Mouse (Mus musculus): ENCODE measurements around the gene Foxn1. TPM values are rescaled to one million over a fixed set of nuclear protein-coding genes. Genes with fewer than 3 reads are reported as not detected.

Foxn1 gene
- polyA plus RNA-seq, 1 experiment from 2014 or later, result not detected

- H3K27ac ChIP-seq (ENCODE audit: low read depth), result no peak overlapping the region
- peaks cover 93% of the 10 kb centered on the region for H3K36me3 ChIP-seq (ENCODE audit: insufficient read depth)
- H3K9me3 ChIP-seq (ENCODE audit: low read depth, low read length), result no peaks in the 10 kb centered on the region
- DNase-seq (no peak), ATAC-seq (ENCODE audit: insufficient read depth) (no peak)
- peaks cover 7% of the 10 kb centered on the region; the same call in 1 of the 2 replicates for H3K4me1 ChIP-seq (ENCODE audit: insufficient read depth)
- 89% methylated on average over 2 of the region's 2 CpGs for WGBS
- H3K4me2 ChIP-seq, result no peak overlapping the region
- TF ChIP-seq CTCF (IDR thresholded peaks at IDR 0.05; ENCODE audit: low read depth), result no peak
- no peak overlapping the region for H3K4me3 ChIP-seq (ENCODE audit: low read depth, low read length)
- H3K9ac ChIP-seq, result no peak overlapping the region
- H3K27me3 ChIP-seq (ENCODE audit: insufficient read depth, low read length), result no peaks in the 10 kb centered on the region
These were observed 67.9 kb downstream of the Foxn1 start for GRCm38 (mm10) chr11:78318411-78318810.

- no peak for TF ChIP-seq CTCF (IDR thresholded peaks at IDR 0.05; ENCODE audit: low read depth)
- Histone ChIP-seq H3K4me1 (ENCODE audit: insufficient read depth) (no peaks in the 10 kb centered on the region), H3K4me2 (no peak overlapping the region), H3K4me3 (ENCODE audit: low read depth, low read length) (no peak overlapping the region), H3K9ac (no peak overlapping the region), H3K27ac (ENCODE audit: low read depth) (no peak overlapping the region), H3K36me3 (ENCODE audit: insufficient read depth) (peaks cover 92% of the 10 kb centered on the region), H3K9me3 (ENCODE audit: low read depth, low read length) (no peaks in the 10 kb centered on the region), H3K27me3 (ENCODE audit: insufficient read depth, low read length) (no peaks in the 10 kb centered on the region)
- DNase-seq, result no peak
- 95% methylated on average over 2 of the region's 2 CpGs for WGBS
- no peak for ATAC-seq (ENCODE audit: insufficient read depth)
These were observed 72.7 kb downstream of the Foxn1 start for GRCm38 (mm10) chr11:78313662-78314061.

GRCm38 (mm10) chr11:78310861-78311511, 75.4 kb downstream of the Foxn1 start:
- Histone ChIP-seq H3K4me2 (no peak overlapping the region), H3K4me1 (ENCODE audit: insufficient read depth) (no peaks in the 10 kb centered on the region), H3K27ac (ENCODE audit: low read depth) (no peak overlapping the region), H3K4me3 (ENCODE audit: low read depth, low read length) (no peak overlapping the region), H3K9ac (no peak overlapping the region), H3K27me3 (ENCODE audit: insufficient read depth, low read length) (no peaks in the 10 kb centered on the region), H3K9me3 (ENCODE audit: low read depth, low read length) (no peaks in the 10 kb centered on the region), H3K36me3 (ENCODE audit: insufficient read depth) (peaks cover 87% of the 10 kb centered on the region)
- DNase-seq (no peak), ATAC-seq (ENCODE audit: insufficient read depth) (no peak)
- WGBS, result 86% methylated on average over 8 of the region's 8 CpGs
- no peak for TF ChIP-seq CTCF (IDR thresholded peaks at IDR 0.05; ENCODE audit: low read depth)

Other genes starting within 250 kb of the Foxn1 start
- 73.8 and 75.6 TPM in 2 replicates for gene Traf4, start 221.0 kb downstream of the Foxn1 start, polyA plus RNA-seq (2014; fragmentation: Nextera tagmentation; extraction: Ambion mirVana)
- 15.3 and 17.2 TPM in 2 replicates for gene Nek8, start 209.9 kb downstream of the Foxn1 start, polyA plus RNA-seq (2014; fragmentation: Nextera tagmentation; extraction: Ambion mirVana)
- gene Tlcd1, start 209.8 kb downstream of the Foxn1 start, polyA plus RNA-seq (2014; fragmentation: Nextera tagmentation; extraction: Ambion mirVana), result 19.2 and 21.6 TPM in 2 replicates
- gene Rpl23a, start 203.0 kb downstream of the Foxn1 start, polyA plus RNA-seq (2014; fragmentation: Nextera tagmentation; extraction: Ambion mirVana), result 1,638 and 1,710 TPM in 2 replicates
- 140 TPM in 2 replicates for gene Rab34, start 198.1 kb downstream of the Foxn1 start, polyA plus RNA-seq (2014; fragmentation: Nextera tagmentation; extraction: Ambion mirVana)
- gene Proca1, start 193.2 kb downstream of the Foxn1 start, polyA plus RNA-seq (2014; fragmentation: Nextera tagmentation; extraction: Ambion mirVana), result 2.8 TPM in 2 replicates
- gene Sdf2, start 140.8 kb downstream of the Foxn1 start, polyA plus RNA-seq (2014; fragmentation: Nextera tagmentation; extraction: Ambion mirVana), result 72.6 and 76.7 TPM in 2 replicates
- 25.8 and 27.9 TPM in 2 replicates for gene Supt6, start 140.6 kb downstream of the Foxn1 start, polyA plus RNA-seq (2014; fragmentation: Nextera tagmentation; extraction: Ambion mirVana)
- gene 2610507B11Rik, start 124.8 kb downstream of the Foxn1 start, polyA plus RNA-seq (2014; fragmentation: Nextera tagmentation; extraction: Ambion mirVana), result 71.2 and 76.8 TPM in 2 replicates
- 0.45 and 0.66 TPM in 2 replicates for gene BC030499, start 95.7 kb downstream of the Foxn1 start, polyA plus RNA-seq (2014; fragmentation: Nextera tagmentation; extraction: Ambion mirVana)
- gene Spag5, start 85.0 kb downstream of the Foxn1 start, polyA plus RNA-seq (2014; fragmentation: Nextera tagmentation; extraction: Ambion mirVana), result 54.2 and 59.8 TPM in 2 replicates
- 4.4 and 5.0 TPM in 2 replicates for gene Aldoc, start 63.6 kb downstream of the Foxn1 start, polyA plus RNA-seq (2014; fragmentation: Nextera tagmentation; extraction: Ambion mirVana)
- gene Pigs, start 58.1 kb downstream of the Foxn1 start, polyA plus RNA-seq (2014; fragmentation: Nextera tagmentation; extraction: Ambion mirVana), result 69.9 and 76.0 TPM in 2 replicates
- 36.8 and 43.1 TPM in 2 replicates for gene Unc119, start 43.1 kb downstream of the Foxn1 start, polyA plus RNA-seq (2014; fragmentation: Nextera tagmentation; extraction: Ambion mirVana)
- gene Slc13a2, start 35.7 kb upstream of the Foxn1 start, polyA plus RNA-seq (2014; fragmentation: Nextera tagmentation; extraction: Ambion mirVana), result not detected in 2 replicates
- 13.5 and 14.3 TPM in 2 replicates for gene Slc46a1, start 79.1 kb upstream of the Foxn1 start, polyA plus RNA-seq (2014; fragmentation: Nextera tagmentation; extraction: Ambion mirVana)
- 1.2 and 1.4 TPM in 2 replicates for gene Sarm1, start 111.2 kb upstream of the Foxn1 start, polyA plus RNA-seq (2014; fragmentation: Nextera tagmentation; extraction: Ambion mirVana)
- 0.20 and 0.50 TPM in 2 replicates for gene Vtn, start 112.5 kb upstream of the Foxn1 start, polyA plus RNA-seq (2014; fragmentation: Nextera tagmentation; extraction: Ambion mirVana)
- gene Sebox, start 116.9 kb upstream of the Foxn1 start, polyA plus RNA-seq (2014; fragmentation: Nextera tagmentation; extraction: Ambion mirVana), result not detected in 2 replicates
- gene Tmem199, start 125.6 kb upstream of the Foxn1 start, polyA plus RNA-seq (2014; fragmentation: Nextera tagmentation; extraction: Ambion mirVana), result 47.0 and 53.3 TPM in 2 replicates
- gene Poldip2, start 125.6 kb upstream of the Foxn1 start, polyA plus RNA-seq (2014; fragmentation: Nextera tagmentation; extraction: Ambion mirVana), result 148 and 153 TPM in 2 replicates
- 82.9 and 85.2 TPM in 2 replicates for gene Tnfaip1, start 149.8 kb upstream of the Foxn1 start, polyA plus RNA-seq (2014; fragmentation: Nextera tagmentation; extraction: Ambion mirVana)
- gene Ift20, start 149.8 kb upstream of the Foxn1 start, polyA plus RNA-seq (2014; fragmentation: Nextera tagmentation; extraction: Ambion mirVana), result 119 and 134 TPM in 2 replicates
- gene Tmem97, start 164.2 kb upstream of the Foxn1 start, polyA plus RNA-seq (2014; fragmentation: Nextera tagmentation; extraction: Ambion mirVana), result 102 and 108 TPM in 2 replicates

All from lung, embryonic 14.5 days (tissue).